In the genomic region with DNA sequence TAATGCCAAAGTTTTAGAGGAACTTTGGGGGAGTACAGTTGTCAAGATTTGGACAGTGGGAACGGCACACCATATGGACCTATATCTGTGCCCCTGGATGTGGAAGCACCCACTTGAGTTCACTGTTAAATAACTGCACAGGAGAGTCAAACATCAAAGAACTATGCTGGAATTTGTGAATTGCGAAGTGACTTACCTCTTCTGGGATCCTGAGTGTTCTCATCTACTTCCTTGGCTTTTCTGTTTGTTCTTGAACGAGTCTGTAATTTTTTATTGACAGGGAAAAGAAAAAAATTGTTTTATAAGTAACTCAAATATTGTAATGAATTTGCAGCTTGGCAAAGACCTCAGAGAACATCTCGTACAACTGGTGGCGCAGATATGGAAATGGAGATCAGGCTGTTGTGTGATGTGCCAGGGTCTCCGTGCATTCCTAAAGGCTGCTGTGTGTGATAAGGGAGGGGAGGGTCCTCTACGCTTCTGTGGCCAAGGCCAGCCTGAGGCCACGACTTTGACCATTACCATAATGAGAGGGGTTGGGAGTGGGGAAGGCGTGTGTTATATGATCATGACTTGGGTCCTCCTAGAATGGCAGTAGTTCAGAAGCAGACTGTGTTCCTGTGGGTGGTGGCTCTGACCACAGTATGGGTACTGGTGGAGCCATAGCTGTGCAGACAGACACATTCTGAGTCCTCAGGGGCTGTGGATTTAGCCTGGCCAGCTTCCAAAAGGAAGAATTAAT, we compare ENCODE assay signal across 9 mouse cellular contexts. TPM values are rescaled to one million over a fixed set of nuclear protein-coding genes. Genes with fewer than 3 reads are reported as not detected.
DNase-seq lines count a peak whose midpoint lies in the region; ATAC-seq and TF ChIP-seq lines count a peak whose summit lies in the region.
"Had no signal": no experiment of that assay in that cellular context is flagged by ENCODE, and none has a peak within 500 bp of the region (broad histone marks: within the 10 kb centered on the region; RNA-seq: fewer than 3 reads in every experiment).

No protein-coding gene starts in this region.

- no peak for ATAC-seq in heart, postnatal 0 days (ENCODE audit: insufficient read depth, low read depth)
- no peak for ATAC-seq in embryonic facial prominence, embryonic 13.5 days (ENCODE audit: insufficient number of reproducible peaks, insufficient read depth, low FRiP score, low TSS enrichment, low read depth)
- no peak for ATAC-seq in intestine, postnatal 0 days
- ATAC-seq in midbrain, embryonic 16.5 days, result no peak
- ATAC-seq in activated CD4-positive, CD25-positive, alpha-beta regulatory T cell, adult 4 months, result no peak

- H3K27ac ChIP-seq in heart, postnatal 0 days (ENCODE audit: low read depth), result no peak overlapping the region
- no peak overlapping the region for H3K27ac ChIP-seq in embryonic facial prominence, embryonic 13.5 days
- peak overlapping the region; percentile 89 for H3K27ac ChIP-seq in intestine, postnatal 0 days (ENCODE audit: low read depth, low read length)
- no peak overlapping the region for H3K27ac ChIP-seq in midbrain, embryonic 16.5 days (ENCODE audit: low read length)

- no peaks in the 10 kb centered on the region for H3K9me3 ChIP-seq in heart, postnatal 0 days (replicated peaks; ENCODE audit: control insufficient read depth, low read length)
- no peaks in the 10 kb centered on the region for H3K9me3 ChIP-seq in embryonic facial prominence, embryonic 13.5 days
- H3K9me3 ChIP-seq in intestine, postnatal 0 days (ENCODE audit: control insufficient read depth), result no peaks in the 10 kb centered on the region
- H3K9me3 ChIP-seq in midbrain, embryonic 16.5 days (replicated peaks; ENCODE audit: control insufficient read depth, low read length, poor library complexity, severe bottlenecking), result no peaks in the 10 kb centered on the region

- peaks cover 34% of the 10 kb centered on the region for H3K4me1 ChIP-seq in heart, postnatal 0 days (ENCODE audit: control insufficient read depth, insufficient read depth)
- H3K4me1 ChIP-seq in embryonic facial prominence, embryonic 13.5 days, result peaks cover 65% of the 10 kb centered on the region
- peaks cover 14% of the 10 kb centered on the region for H3K4me1 ChIP-seq in intestine, postnatal 0 days (replicated peaks; ENCODE audit: control insufficient read depth, insufficient read depth, low read length)
- H3K4me1 ChIP-seq in midbrain, embryonic 16.5 days (ENCODE audit: control insufficient read depth, insufficient read depth, low read length), result peaks cover 16% of the 10 kb centered on the region

- no peak for TF ChIP-seq EP300 in heart, postnatal 0 days (IDR thresholded peaks at IDR 0.05; ENCODE audit: low read depth)

- 0 out of 2 replicates have a peak overlapping the region, but pooled peaks have one; percentile 88 for H3K4me2 ChIP-seq in heart, postnatal 0 days (ENCODE audit: low read depth, low read length)
- peak overlapping the region; percentile 87 for H3K4me2 ChIP-seq in embryonic facial prominence, embryonic 13.5 days
- H3K4me2 ChIP-seq in intestine, postnatal 0 days (replicated peaks; ENCODE audit: low read depth), result peak overlapping the region; percentile 73
- H3K4me2 ChIP-seq in midbrain, embryonic 16.5 days (ENCODE audit: low read length), result peak overlapping the region; percentile 62

- no peaks in the 10 kb centered on the region for H3K27me3 ChIP-seq in heart, postnatal 0 days (ENCODE audit: control insufficient read depth, insufficient read depth, low read length)
- H3K27me3 ChIP-seq in embryonic facial prominence, embryonic 13.5 days, result no peaks in the 10 kb centered on the region
- no peaks in the 10 kb centered on the region for H3K27me3 ChIP-seq in intestine, postnatal 0 days (replicated peaks; ENCODE audit: control insufficient read depth, insufficient read depth, low read length)
- H3K27me3 ChIP-seq in midbrain, embryonic 16.5 days (ENCODE audit: control insufficient read depth, insufficient read depth, low read depth, low read length), result no peaks in the 10 kb centered on the region

- H3K4me3 ChIP-seq in heart, postnatal 0 days (ENCODE audit: low read depth, low read length), result no peak overlapping the region
- H3K4me3 ChIP-seq in embryonic facial prominence, embryonic 13.5 days, result peak overlapping the region; percentile 63
- H3K4me3 ChIP-seq in intestine, postnatal 0 days (ENCODE audit: low read depth, low read length), result peak overlapping the region; percentile 51
- peak overlapping the region; percentile 77 for H3K4me3 ChIP-seq in midbrain, embryonic 16.5 days (ENCODE audit: low read depth, low read length)

- no peaks in the 10 kb centered on the region for H3K36me3 ChIP-seq in heart, postnatal 0 days (replicated peaks; ENCODE audit: control insufficient read depth, insufficient read depth, low read length)
- H3K36me3 ChIP-seq in embryonic facial prominence, embryonic 13.5 days, result no peaks in the 10 kb centered on the region
- H3K36me3 ChIP-seq in intestine, postnatal 0 days (ENCODE audit: control insufficient read depth, insufficient read depth), result no peaks in the 10 kb centered on the region
- H3K36me3 ChIP-seq in midbrain, embryonic 16.5 days (ENCODE audit: control insufficient read depth, insufficient read depth, low read length), result no peaks in the 10 kb centered on the region

- no peak for TF ChIP-seq CTCF in heart, postnatal 0 days (IDR thresholded peaks at IDR 0.05; ENCODE audit: low read depth)
- TF ChIP-seq CTCF in intestine, postnatal 0 days (IDR thresholded peaks at IDR 0.05; ENCODE audit: low read depth), result no peak

- WGBS in heart, postnatal 0 days, result 63% methylated on average over 9 of the region's 9 CpGs
- WGBS in embryonic facial prominence, embryonic 13.5 days, result 84% methylated on average over 9 of the region's 9 CpGs
- WGBS in intestine, postnatal 0 days, result 69% methylated on average over 9 of the region's 9 CpGs
- 86% methylated on average over 9 of the region's 9 CpGs for WGBS in midbrain, embryonic 16.5 days

- H3K9ac ChIP-seq in heart, postnatal 0 days (replicated peaks; ENCODE audit: low read depth, low read length), result no peak overlapping the region
- H3K9ac ChIP-seq in embryonic facial prominence, embryonic 13.5 days, result peak overlapping the region; percentile 80
- peak overlapping the region; percentile 28; the same call in 1 of the 2 replicates for H3K9ac ChIP-seq in intestine, postnatal 0 days (ENCODE audit: low read depth, low read length)
- peak overlapping the region; percentile 86; the same call in 1 of the 2 replicates for H3K9ac ChIP-seq in midbrain, embryonic 16.5 days (ENCODE audit: low read depth, low read length)

- no peak for DNase-seq in heart, postnatal 0 days (ENCODE audit: low spot score)
- no peak for DNase-seq in heart, adult 8-10 months (ENCODE audit: low spot score)
- DNase-seq in frontal cortex, postnatal 36 days (ENCODE audit: low spot score in 2 of 2), result no peak
- no peak for DNase-seq in B cell, adult 2 months

RNA-seq across cellular contexts. Expression of gene Pfkfb4, which starts 1.2 kb away (rescaled TPM):
- total RNA-seq in heart, postnatal 0 days (2014; rRNA removed; ENCODE audit: low replicate concordance), result 4.0 and 7.6 TPM in 2 replicates
- 2.3 and 3.1 TPM in 2 replicates for polyA plus RNA-seq in heart, postnatal 0 days (2015; fragmentation: Nextera tagmentation; extraction: Ambion mirVana)
- total RNA-seq in heart, adult 8-10 months (2022), result 1 to 10 TPM; 1.4 to 2.1 (median 1.9) TPM
- polyA plus RNA-seq in embryonic facial prominence, embryonic 13.5 days (2015; fragmentation: Nextera tagmentation; extraction: Ambion mirVana), result 17.1 and 19.0 TPM in 2 replicates
- polyA plus RNA-seq in intestine, postnatal 0 days (2015; fragmentation: Nextera tagmentation; extraction: Ambion mirVana), result 43.1 and 48.3 TPM in 2 replicates
- polyA plus RNA-seq in midbrain, embryonic 16.5 days (2015; fragmentation: Nextera tagmentation; extraction: Ambion mirVana), result 31.5 and 31.9 TPM in 2 replicates
- 1 to 10 TPM; 2.2 to 2.5 TPM for polyA plus RNA-seq in activated CD4-positive, CD25-positive, alpha-beta regulatory T cell, adult 4 months (2017; shearing (Covaris generic))

RNA-seq across cellular contexts. Expression of gene Ucn2, which starts 7.0 kb away (rescaled TPM):
- not detected in 2 replicates for total RNA-seq in heart, postnatal 0 days (2014; rRNA removed; ENCODE audit: low replicate concordance)
- not detected in 2 replicates for polyA plus RNA-seq in heart, postnatal 0 days (2015; fragmentation: Nextera tagmentation; extraction: Ambion mirVana)
- total RNA-seq in heart, adult 8-10 months (2022), result not detected
- 0.30 and 0.83 TPM in 2 replicates for polyA plus RNA-seq in embryonic facial prominence, embryonic 13.5 days (2015; fragmentation: Nextera tagmentation; extraction: Ambion mirVana)
- polyA plus RNA-seq in intestine, postnatal 0 days (2015; fragmentation: Nextera tagmentation; extraction: Ambion mirVana), result not detected in 2 replicates
- not detected in 2 replicates for polyA plus RNA-seq in midbrain, embryonic 16.5 days (2015; fragmentation: Nextera tagmentation; extraction: Ambion mirVana)
- polyA plus RNA-seq in activated CD4-positive, CD25-positive, alpha-beta regulatory T cell, adult 4 months (2017; shearing (Covaris generic)), result not detected
- total RNA-seq: common myeloid progenitor, adult 5-6 weeks had no signal

RNA-seq across cellular contexts. Expression of gene Col7a1, which starts 39.4 kb away (rescaled TPM):
- 0.58 and 1.3 TPM in 2 replicates for total RNA-seq in heart, postnatal 0 days (2014; rRNA removed; ENCODE audit: low replicate concordance)
- 0.47 and 0.57 TPM in 2 replicates for polyA plus RNA-seq in heart, postnatal 0 days (2015; fragmentation: Nextera tagmentation; extraction: Ambion mirVana)
- total RNA-seq in heart, adult 8-10 months (2022), result under 1 TPM; 0.31 to 0.49 (median 0.32) TPM
- 24.6 and 26.0 TPM in 2 replicates for polyA plus RNA-seq in embryonic facial prominence, embryonic 13.5 days (2015; fragmentation: Nextera tagmentation; extraction: Ambion mirVana)
- 1.9 and 3.1 TPM in 2 replicates for polyA plus RNA-seq in intestine, postnatal 0 days (2015; fragmentation: Nextera tagmentation; extraction: Ambion mirVana)
- polyA plus RNA-seq in midbrain, embryonic 16.5 days (2015; fragmentation: Nextera tagmentation; extraction: Ambion mirVana), result 1.1 and 1.6 TPM in 2 replicates
- not detected for polyA plus RNA-seq in activated CD4-positive, CD25-positive, alpha-beta regulatory T cell, adult 4 months (2017; shearing (Covaris generic))

RNA-seq across cellular contexts. Expression of gene Shisa5, which starts 45.6 kb away (rescaled TPM):
- 76.9 and 102 TPM in 2 replicates for total RNA-seq in heart, postnatal 0 days (2014; rRNA removed; ENCODE audit: low replicate concordance)
- polyA plus RNA-seq in heart, postnatal 0 days (2015; fragmentation: Nextera tagmentation; extraction: Ambion mirVana), result 49.0 and 51.8 TPM in 2 replicates
- 10 to 100 TPM; 30.1 to 36.9 (median 33.7) TPM for total RNA-seq in heart, adult 8-10 months (2022)
- 65.4 and 76.0 TPM in 2 replicates for polyA plus RNA-seq in embryonic facial prominence, embryonic 13.5 days (2015; fragmentation: Nextera tagmentation; extraction: Ambion mirVana)
- 303 and 311 TPM in 2 replicates for polyA plus RNA-seq in intestine, postnatal 0 days (2015; fragmentation: Nextera tagmentation; extraction: Ambion mirVana)
- 60.1 and 68.9 TPM in 2 replicates for polyA plus RNA-seq in midbrain, embryonic 16.5 days (2015; fragmentation: Nextera tagmentation; extraction: Ambion mirVana)
- 1,000 to 10,000 TPM; 2,345 to 2,363 TPM for polyA plus RNA-seq in activated CD4-positive, CD25-positive, alpha-beta regulatory T cell, adult 4 months (2017; shearing (Covaris generic))

RNA-seq across cellular contexts. Expression of gene Uqcrc1, which starts 56.4 kb away (rescaled TPM):
- 1,707 and 1,762 TPM in 2 replicates for total RNA-seq in heart, postnatal 0 days (2014; rRNA removed; ENCODE audit: low replicate concordance)
- 1,738 and 1,782 TPM in 2 replicates for polyA plus RNA-seq in heart, postnatal 0 days (2015; fragmentation: Nextera tagmentation; extraction: Ambion mirVana)
- total RNA-seq in heart, adult 8-10 months (2022), result 1,000 to 10,000 TPM; 2,127 to 2,243 (median 2,213) TPM
- polyA plus RNA-seq in embryonic facial prominence, embryonic 13.5 days (2015; fragmentation: Nextera tagmentation; extraction: Ambion mirVana), result 422 and 457 TPM in 2 replicates
- 557 and 585 TPM in 2 replicates for polyA plus RNA-seq in intestine, postnatal 0 days (2015; fragmentation: Nextera tagmentation; extraction: Ambion mirVana)
- 417 and 452 TPM in 2 replicates for polyA plus RNA-seq in midbrain, embryonic 16.5 days (2015; fragmentation: Nextera tagmentation; extraction: Ambion mirVana)
- 100 to 1,000 TPM; 164 to 177 TPM for polyA plus RNA-seq in activated CD4-positive, CD25-positive, alpha-beta regulatory T cell, adult 4 months (2017; shearing (Covaris generic))
